Mouse (Mus musculus) spleen, adult 18-20 months (tissue): ENCODE measurements around the gene Pin1.

Experiments
- DNase-seq, 2 experiments: peaks; one replicate each; pipeline ENCODE4 v3.0.0; 2022; ENCODE audit warnings: mixed read lengths in 2 of 2

Pin1 gene

GRCm38 (mm10) chr9:20705981-20706380, 54.1 kb downstream of the Pin1 start:
- no peak for DNase-seq

- DNase-seq, result no peak
These were observed 58.6 kb downstream of the Pin1 start for GRCm38 (mm10) chr9:20710471-20710870.

- no peak for DNase-seq
These were observed 61.1 kb downstream of the Pin1 start for GRCm38 (mm10) chr9:20712934-20713477.

- DNase-seq, result no peak
These were observed 61.6 kb downstream of the Pin1 start for GRCm38 (mm10) chr9:20713478-20713987.

- DNase-seq, result no peak
These were observed 63.4 kb downstream of the Pin1 start for GRCm38 (mm10) chr9:20715332-20715731.
